Mouse (Mus musculus): Measurements from ENCODE around the gene Zfp663. TPM values are rescaled to one million over a fixed set of nuclear protein-coding genes. Genes with fewer than 3 reads are reported as not detected.

Gene Zfp663
- polyA plus RNA-seq (2012; rRNA removed): not detected in 2 replicates

GRCm38 (mm10) chr2:165368496-165368895 lies at the start of gene Zfp663:
Gene Zfp663 (minus strand): TSS chr2:165368729.

GRCm38 (mm10) chr2:165387844-165388495 lies 19.4 kb upstream of the Zfp663 start, which contains the start of gene Zfp334:
Gene Zfp334 (minus strand): TSS chr2:165388259.

DNA sequence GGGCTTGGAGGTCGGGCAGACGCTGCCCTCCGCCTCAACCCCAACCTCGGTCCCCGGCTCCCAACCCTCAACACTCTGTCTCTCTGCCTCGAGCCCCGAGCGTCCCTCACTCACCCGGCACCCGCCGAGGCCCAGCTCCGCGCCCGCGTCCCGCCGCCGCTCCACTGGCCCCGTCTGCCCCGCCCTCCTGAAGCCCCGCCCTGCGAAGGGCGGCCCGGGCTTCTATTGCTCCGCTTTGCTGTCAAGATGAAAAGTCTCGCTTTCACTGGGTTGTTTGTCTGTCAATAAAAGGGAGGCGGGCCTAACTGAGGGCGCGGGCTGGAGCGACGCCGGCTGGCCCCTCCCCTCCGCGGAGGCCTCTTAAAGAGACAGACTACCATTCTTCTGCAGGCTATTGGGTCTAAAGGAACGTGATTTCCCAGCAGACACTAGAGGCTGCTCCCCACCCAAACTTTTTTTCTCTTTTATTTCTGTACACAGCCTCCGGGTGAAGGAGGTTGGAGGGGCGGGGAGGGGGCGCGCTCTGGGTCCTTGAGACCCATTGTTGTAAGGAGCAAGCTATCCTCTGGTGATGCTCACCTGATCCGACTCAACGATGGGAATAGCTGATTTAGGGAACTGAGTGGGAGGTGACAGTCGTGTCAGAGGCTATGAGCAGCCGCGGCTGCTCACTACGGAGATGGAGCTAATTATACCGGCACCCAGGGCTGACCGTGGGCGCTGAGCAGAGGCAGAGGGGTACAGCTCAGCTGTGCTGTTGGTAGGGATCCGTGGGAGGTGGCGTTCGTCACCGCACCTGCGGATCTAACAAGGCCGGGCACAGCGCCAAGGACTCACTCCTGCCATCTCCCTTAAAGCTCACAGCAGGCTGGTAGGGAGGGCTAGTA lies 42.0 kb downstream of the Zfp663 start, which contains the start of gene Elmo2:
Gene Elmo2 (minus strand): TSS at position 176 of the 887 bp plus-strand sequence.

Other genes starting within 250 kb of the Zfp663 start
- gene Cdh22, start 133.9 kb downstream of the Zfp663 start, polyA plus RNA-seq (2012; rRNA removed): 0.14 and 0.23 TPM in 2 replicates
- gene Slc35c2, start 80.9 kb downstream of the Zfp663 start, polyA plus RNA-seq (2012; rRNA removed): 28.1 and 30.2 TPM in 2 replicates
- 17.2 and 18.7 TPM in 2 replicates for gene Elmo2, start 42.2 kb downstream of the Zfp663 start, polyA plus RNA-seq (2012; rRNA removed)
- 0.31 and 0.43 TPM in 2 replicates for gene Zfp334, start 19.5 kb upstream of the Zfp663 start, polyA plus RNA-seq (2012; rRNA removed)
- gene Ocstamp, start 31.7 kb upstream of the Zfp663 start, polyA plus RNA-seq (2012; rRNA removed): 0.18 and 0.26 TPM in 2 replicates
- 0.54 and 1.1 TPM in 2 replicates for gene Slc13a3, start 104.5 kb upstream of the Zfp663 start, polyA plus RNA-seq (2012; rRNA removed)
- 9.8 and 16.7 TPM in 2 replicates for gene Trp53rka, start 124.6 kb upstream of the Zfp663 start, polyA plus RNA-seq (2012; rRNA removed)
- gene Slc2a10, start 135.1 kb upstream of the Zfp663 start, polyA plus RNA-seq (2012; rRNA removed): 23.2 and 28.6 TPM in 2 replicates
- gene Eya2, start 226.3 kb upstream of the Zfp663 start, polyA plus RNA-seq (2012; rRNA removed): 35.2 and 49.1 TPM in 2 replicates